Mouse (Mus musculus): ENCODE data around the gene Adgra3. TPM values are rescaled to one million over a fixed set of nuclear protein-coding genes. Genes with fewer than 3 reads are reported as not detected.

Gene Adgra3
- total and polyA plus RNA-seq, 3 experiments = not detected

DNA sequence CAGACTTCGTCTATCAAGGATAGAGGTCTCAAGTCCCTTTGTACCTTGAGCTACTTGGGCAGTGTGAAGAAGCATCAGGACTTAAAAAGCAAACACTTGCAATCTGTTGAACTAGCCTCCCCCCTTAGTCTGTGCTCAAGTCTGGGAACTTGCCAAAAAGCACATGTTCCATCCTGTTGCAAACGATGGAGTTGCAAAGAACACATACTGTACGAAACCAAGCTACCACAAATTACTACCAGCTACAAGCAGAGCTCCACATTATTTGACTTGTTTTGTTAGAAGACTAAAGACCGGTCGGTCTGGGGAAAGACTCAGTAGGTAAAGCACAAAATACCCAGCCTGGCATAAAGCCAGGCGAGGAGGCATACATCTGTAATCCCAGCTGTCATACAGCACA lies 19.3 kb downstream of the Adgra3 start:
- Histone ChIP-seq H3K36me3 (ENCODE audit: control insufficient read depth in 1 of 2, insufficient read depth in 2 of 2, low read length in 2 of 2) (no peaks in the 10 kb centered on the region), H3K27me3 (ENCODE audit: control insufficient read depth in 1 of 2, insufficient read depth in 2 of 2, low read length in 2 of 2) (no peaks in the 10 kb centered on the region), H3K4me1 (ENCODE audit: control insufficient read depth in 1 of 2, insufficient read depth in 2 of 2, low read length in 2 of 2) (no peaks in the 10 kb centered on the region), H3K9me3 (replicated peaks; ENCODE audit: insufficient read depth, low read length) (no peaks in the 10 kb centered on the region), H3K27ac (ENCODE audit: control insufficient read depth, low read depth, low read length) (no peak overlapping the region), H3K79me2 (ENCODE audit: control insufficient read depth, insufficient read depth, low read length, poor library complexity) (no peaks in the 10 kb centered on the region), H3K9ac (ENCODE audit: control insufficient read depth, low read depth, low read length, poor library complexity, severe bottlenecking) (no peak overlapping the region), H3K4me3 (ENCODE audit: control insufficient read depth in 1 of 2, insufficient read depth in 1 of 2, low read depth in 2 of 2, low read length in 2 of 2) (no peak overlapping the region)
- DNase-seq (ENCODE audit: low read depth, low spot score) = no peak
- no peak for TF ChIP-seq UBTF (IDR thresholded peaks at IDR 0.05; ENCODE audit: borderline replicate concordance, insufficient read depth, low read depth, low read length)
- TF ChIP-seq ETS1 (IDR thresholded peaks at IDR 0.05; ENCODE audit: low read depth, low read length) = no peak
- no peak for TF ChIP-seq NRF1 (IDR thresholded peaks at IDR 0.05; ENCODE audit: insufficient read depth, low read depth, low read length, poor library complexity, severe bottlenecking)
- no peak for TF ChIP-seq GABPA (IDR thresholded peaks at IDR 0.05; ENCODE audit: low read depth, low read length)
- TF ChIP-seq NELFE (IDR thresholded peaks at IDR 0.05; ENCODE audit: low read depth, low read length) = no peak
- TF ChIP-seq TBP (IDR thresholded peaks at IDR 0.05; ENCODE audit: low read depth, low read length) = no peak
- no peak for TF ChIP-seq ZKSCAN1 (IDR thresholded peaks at IDR 0.05; ENCODE audit: low read depth, low read length)
- TF ChIP-seq MAX (IDR thresholded peaks at IDR 0.05; ENCODE audit: low read length) = no peak
- no peak for TF ChIP-seq USF2 (IDR thresholded peaks at IDR 0.05; ENCODE audit: borderline replicate concordance in 1 of 2, insufficient read depth in 1 of 2, low read depth in 1 of 2, low read length in 2 of 2)
- TF ChIP-seq JUND (IDR thresholded peaks at IDR 0.05; ENCODE audit: low read depth, low read length) = no peak
- TF ChIP-seq MXI1 (IDR thresholded peaks at IDR 0.05; ENCODE audit: low read depth, low read length) = no peak
- no peak for TF ChIP-seq HCFC1 (IDR thresholded peaks at IDR 0.05; ENCODE audit: low read depth, low read length)
- no peak for TF ChIP-seq USF1 (IDR thresholded peaks at IDR 0.05; ENCODE audit: low read depth, low read length)
- TF ChIP-seq SMC3 (IDR thresholded peaks at IDR 0.05; ENCODE audit: low read depth, low read length) = no peak

DNA sequence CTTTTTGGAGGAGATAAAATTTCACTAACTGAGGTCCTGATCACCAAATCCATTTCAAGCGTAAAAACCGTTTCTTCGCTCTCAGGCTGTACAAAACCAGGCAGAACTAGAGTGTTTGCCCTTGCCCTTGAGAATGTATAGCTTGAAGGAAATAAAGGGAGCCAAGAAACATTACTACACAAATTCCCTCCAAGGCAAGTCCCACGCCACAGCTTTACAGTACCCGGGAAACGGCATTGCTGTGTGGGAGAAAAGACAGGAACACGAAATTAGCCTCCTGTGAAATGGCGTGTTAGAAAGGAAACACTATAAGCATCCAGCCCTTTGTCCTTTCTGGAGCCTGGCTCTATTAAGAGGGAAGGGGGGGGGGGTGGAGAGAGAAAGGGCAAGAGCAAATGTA lies 21.1 kb downstream of the Adgra3 start:
- Histone ChIP-seq H3K9ac (ENCODE audit: control insufficient read depth, low read depth, low read length, poor library complexity, severe bottlenecking) (no peak overlapping the region), H3K27ac (ENCODE audit: control insufficient read depth, low read depth, low read length) (no peak overlapping the region), H3K36me3 (ENCODE audit: control insufficient read depth in 1 of 2, insufficient read depth in 2 of 2, low read length in 2 of 2) (no peaks in the 10 kb centered on the region), H3K79me2 (ENCODE audit: control insufficient read depth, insufficient read depth, low read length, poor library complexity) (no peaks in the 10 kb centered on the region), H3K4me1 (ENCODE audit: control insufficient read depth in 1 of 2, insufficient read depth in 2 of 2, low read length in 2 of 2) (no peaks in the 10 kb centered on the region), H3K27me3 (ENCODE audit: control insufficient read depth in 1 of 2, insufficient read depth in 2 of 2, low read length in 2 of 2) (no peaks in the 10 kb centered on the region), H3K4me3 (ENCODE audit: control insufficient read depth in 1 of 2, insufficient read depth in 1 of 2, low read depth in 2 of 2, low read length in 2 of 2) (no peak overlapping the region), H3K9me3 (replicated peaks; ENCODE audit: insufficient read depth, low read length) (no peaks in the 10 kb centered on the region)
- no peak for TF ChIP-seq E2F4 (IDR thresholded peaks at IDR 0.05; ENCODE audit: borderline replicate concordance, low read depth, low read length)
- TF ChIP-seq NRF1 (IDR thresholded peaks at IDR 0.05; ENCODE audit: insufficient read depth, low read depth, low read length, poor library complexity, severe bottlenecking) = no peak
- no peak for TF ChIP-seq MYC (IDR thresholded peaks at IDR 0.05; ENCODE audit: low read depth, low read length)
- TF ChIP-seq ETS1 (IDR thresholded peaks at IDR 0.05; ENCODE audit: low read depth, low read length) = no peak
- TF ChIP-seq MXI1 (IDR thresholded peaks at IDR 0.05; ENCODE audit: low read depth, low read length) = no peak
- TF ChIP-seq GATA1 (IDR thresholded peaks at IDR 0.05; ENCODE audit: low read depth, low read length) = no peak
- no peak for TF ChIP-seq ZMIZ1 (IDR thresholded peaks at IDR 0.05; ENCODE audit: low read depth, low read length)
- no peak for TF ChIP-seq MAZ (IDR thresholded peaks at IDR 0.05; ENCODE audit: low read depth, low read length)
- no peak for DNase-seq (ENCODE audit: low read depth, low spot score)

Data from MEL (cell line).